Mouse (Mus musculus): Measurements from ENCODE around the gene Glt6d1. TPM values are rescaled to one million over a fixed set of nuclear protein-coding genes. Genes with fewer than 3 reads are reported as not detected.

Glt6d1 gene
- polyA plus RNA-seq, 1 experiment from 2014 or later = not detected

GRCm38 (mm10) chr2:25852626-25853025, 37.0 kb upstream of the Glt6d1 start:
- no peaks in the 10 kb centered on the region for H3K36me3 ChIP-seq (ENCODE audit: control insufficient read depth, insufficient read depth, low read length)
- no peak for ATAC-seq (ENCODE audit: insufficient number of reproducible peaks, insufficient read depth, low FRiP score, low read depth)
- H3K4me2 ChIP-seq (replicated peaks; ENCODE audit: low read depth, low read length) = no peak overlapping the region
- WGBS = 55% methylated on average over 3 of the region's 3 CpGs
- H3K27me3 ChIP-seq (ENCODE audit: control insufficient read depth, insufficient read depth, low read length) = no peaks in the 10 kb centered on the region
- no peak overlapping the region for H3K9ac ChIP-seq (replicated peaks; ENCODE audit: low read depth, low read length)
- no peak overlapping the region for H3K4me3 ChIP-seq (ENCODE audit: low read depth, low read length)
- no peaks in the 10 kb centered on the region for H3K4me1 ChIP-seq (ENCODE audit: control insufficient read depth, insufficient read depth, low read length)
- no peaks in the 10 kb centered on the region for H3K9me3 ChIP-seq (ENCODE audit: control insufficient read depth, low read depth, low read length)
- no peak overlapping the region for H3K27ac ChIP-seq (ENCODE audit: low read length)

GRCm38 (mm10) chr2:25850330-25850729, 34.7 kb upstream of the Glt6d1 start:
- 20% methylated on average over 4 of the region's 4 CpGs for WGBS
- ATAC-seq (ENCODE audit: insufficient number of reproducible peaks, insufficient read depth, low FRiP score, low read depth) = no peak

GRCm38 (mm10) chr2:25847226-25847625, 31.6 kb upstream of the Glt6d1 start, which contains the start of gene Sohlh1:
Gene Sohlh1 (minus strand): TSS chr2:25847248.
- Histone ChIP-seq H3K4me3 (ENCODE audit: low read depth, low read length) (no peak within 1 kb of the TSS), H3K9ac (replicated peaks; ENCODE audit: low read depth, low read length) (no peak within 1 kb of the TSS), H3K36me3 (ENCODE audit: control insufficient read depth, insufficient read depth, low read length) (no peaks in the 10 kb centered on the region), H3K27me3 (ENCODE audit: control insufficient read depth, insufficient read depth, low read length) (no peaks in the 10 kb centered on the region), H3K4me2 (replicated peaks; ENCODE audit: low read depth, low read length) (no peak within 1 kb of the TSS), H3K9me3 (ENCODE audit: control insufficient read depth, low read depth, low read length) (no peaks in the 10 kb centered on the region), H3K4me1 (ENCODE audit: control insufficient read depth, insufficient read depth, low read length) (no peaks in the 10 kb centered on the region), H3K27ac (ENCODE audit: low read length) (no peak within 1 kb of the TSS)
- ATAC-seq (ENCODE audit: insufficient number of reproducible peaks, insufficient read depth, low FRiP score, low read depth) = no peak
- WGBS = 75% methylated on average over 16 of the region's 16 CpGs

More at GRCm38 (mm10) chr2:25850330-25850729, 34.7 kb upstream of the Glt6d1 start:
- Histone ChIP-seq H3K4me2 (replicated peaks; ENCODE audit: low read depth, low read length) (no peak overlapping the region), H3K4me1 (ENCODE audit: control insufficient read depth, insufficient read depth, low read length) (no peaks in the 10 kb centered on the region), H3K27ac (ENCODE audit: low read length) (no peak overlapping the region), H3K36me3 (ENCODE audit: control insufficient read depth, insufficient read depth, low read length) (no peaks in the 10 kb centered on the region), H3K4me3 (ENCODE audit: low read depth, low read length) (no peak overlapping the region), H3K27me3 (ENCODE audit: control insufficient read depth, insufficient read depth, low read length) (no peaks in the 10 kb centered on the region), H3K9me3 (ENCODE audit: control insufficient read depth, low read depth, low read length) (no peaks in the 10 kb centered on the region), H3K9ac (replicated peaks; ENCODE audit: low read depth, low read length) (no peak overlapping the region)

- Histone ChIP-seq H3K27ac (ENCODE audit: low read length) (no peak overlapping the region), H3K4me1 (ENCODE audit: control insufficient read depth, insufficient read depth, low read length) (no peaks in the 10 kb centered on the region), H3K4me2 (replicated peaks; ENCODE audit: low read depth, low read length) (no peak overlapping the region), H3K4me3 (ENCODE audit: low read depth, low read length) (no peak overlapping the region), H3K36me3 (ENCODE audit: control insufficient read depth, insufficient read depth, low read length) (no peaks in the 10 kb centered on the region), H3K9ac (replicated peaks; ENCODE audit: low read depth, low read length) (no peak overlapping the region), H3K27me3 (ENCODE audit: control insufficient read depth, insufficient read depth, low read length) (no peaks in the 10 kb centered on the region), H3K9me3 (ENCODE audit: control insufficient read depth, low read depth, low read length) (no peaks in the 10 kb centered on the region)
- 69% methylated on average over 8 of the region's 8 CpGs for WGBS
- no peak for ATAC-seq (ENCODE audit: insufficient number of reproducible peaks, insufficient read depth, low FRiP score, low read depth)
These were observed 30.9 kb upstream of the Glt6d1 start for GRCm38 (mm10) chr2:25846516-25846915.

GRCm38 (mm10) chr2:25844097-25844496, 28.4 kb upstream of the Glt6d1 start:
- no peak overlapping the region for H3K9ac ChIP-seq (replicated peaks; ENCODE audit: low read depth, low read length)
- no peaks in the 10 kb centered on the region for H3K36me3 ChIP-seq (ENCODE audit: control insufficient read depth, insufficient read depth, low read length)
- H3K9me3 ChIP-seq (ENCODE audit: control insufficient read depth, low read depth, low read length) = no peaks in the 10 kb centered on the region
- H3K4me1 ChIP-seq (ENCODE audit: control insufficient read depth, insufficient read depth, low read length) = no peaks in the 10 kb centered on the region
- no peak overlapping the region for H3K4me2 ChIP-seq (replicated peaks; ENCODE audit: low read depth, low read length)
- no peaks in the 10 kb centered on the region for H3K27me3 ChIP-seq (ENCODE audit: control insufficient read depth, insufficient read depth, low read length)
- ATAC-seq (ENCODE audit: insufficient number of reproducible peaks, insufficient read depth, low FRiP score, low read depth) = no peak
- no peak overlapping the region for H3K4me3 ChIP-seq (ENCODE audit: low read depth, low read length)
- H3K27ac ChIP-seq (ENCODE audit: low read length) = no peak overlapping the region
- 90% methylated on average over 3 of the region's 3 CpGs for WGBS

GRCm38 (mm10) chr2:25842758-25843157, 27.1 kb upstream of the Glt6d1 start:
- Histone ChIP-seq H3K4me1 (ENCODE audit: control insufficient read depth, insufficient read depth, low read length) (no peaks in the 10 kb centered on the region), H3K36me3 (ENCODE audit: control insufficient read depth, insufficient read depth, low read length) (no peaks in the 10 kb centered on the region), H3K4me3 (ENCODE audit: low read depth, low read length) (no peak overlapping the region), H3K4me2 (replicated peaks; ENCODE audit: low read depth, low read length) (no peak overlapping the region), H3K27me3 (ENCODE audit: control insufficient read depth, insufficient read depth, low read length) (no peaks in the 10 kb centered on the region), H3K9me3 (ENCODE audit: control insufficient read depth, low read depth, low read length) (no peaks in the 10 kb centered on the region), H3K27ac (ENCODE audit: low read length) (no peak overlapping the region), H3K9ac (replicated peaks; ENCODE audit: low read depth, low read length) (no peak overlapping the region)
- WGBS = 76% methylated on average over 1 of the region's 1 CpGs
- ATAC-seq (ENCODE audit: insufficient number of reproducible peaks, insufficient read depth, low FRiP score, low read depth) = no peak

GRCm38 (mm10) chr2:25842161-25842560, 26.5 kb upstream of the Glt6d1 start:
- Histone ChIP-seq H3K27ac (ENCODE audit: low read length) (no peak overlapping the region), H3K4me1 (ENCODE audit: control insufficient read depth, insufficient read depth, low read length) (no peaks in the 10 kb centered on the region), H3K27me3 (ENCODE audit: control insufficient read depth, insufficient read depth, low read length) (no peaks in the 10 kb centered on the region), H3K4me2 (replicated peaks; ENCODE audit: low read depth, low read length) (no peak overlapping the region), H3K4me3 (ENCODE audit: low read depth, low read length) (no peak overlapping the region), H3K9me3 (ENCODE audit: control insufficient read depth, low read depth, low read length) (no peaks in the 10 kb centered on the region), H3K36me3 (ENCODE audit: control insufficient read depth, insufficient read depth, low read length) (no peaks in the 10 kb centered on the region), H3K9ac (replicated peaks; ENCODE audit: low read depth, low read length) (no peak overlapping the region)
- WGBS = 66% methylated on average over 4 of the region's 4 CpGs
- no peak for ATAC-seq (ENCODE audit: insufficient number of reproducible peaks, insufficient read depth, low FRiP score, low read depth)

GRCm38 (mm10) chr2:25836291-25836690, 20.6 kb upstream of the Glt6d1 start:
- no peak overlapping the region for H3K4me2 ChIP-seq (replicated peaks; ENCODE audit: low read depth, low read length)
- no peak overlapping the region for H3K9ac ChIP-seq (replicated peaks; ENCODE audit: low read depth, low read length)
- no peaks in the 10 kb centered on the region for H3K4me1 ChIP-seq (ENCODE audit: control insufficient read depth, insufficient read depth, low read length)
- ATAC-seq (ENCODE audit: insufficient number of reproducible peaks, insufficient read depth, low FRiP score, low read depth) = peak; percentile 56; the same call in 1 of the 2 replicates
- 40% methylated on average over 5 of the region's 5 CpGs for WGBS
- H3K9me3 ChIP-seq (ENCODE audit: control insufficient read depth, low read depth, low read length) = no peaks in the 10 kb centered on the region
- no peak overlapping the region for H3K27ac ChIP-seq (ENCODE audit: low read length)
- H3K4me3 ChIP-seq (ENCODE audit: low read depth, low read length) = no peak overlapping the region
- H3K36me3 ChIP-seq (ENCODE audit: control insufficient read depth, insufficient read depth, low read length) = no peaks in the 10 kb centered on the region
- H3K27me3 ChIP-seq (ENCODE audit: control insufficient read depth, insufficient read depth, low read length) = no peaks in the 10 kb centered on the region

- Histone ChIP-seq H3K36me3 (ENCODE audit: control insufficient read depth, insufficient read depth, low read length) (no peaks in the 10 kb centered on the region), H3K4me2 (replicated peaks; ENCODE audit: low read depth, low read length) (no peak overlapping the region), H3K4me1 (ENCODE audit: control insufficient read depth, insufficient read depth, low read length) (no peaks in the 10 kb centered on the region), H3K27me3 (ENCODE audit: control insufficient read depth, insufficient read depth, low read length) (no peaks in the 10 kb centered on the region), H3K4me3 (ENCODE audit: low read depth, low read length) (no peak overlapping the region), H3K9ac (replicated peaks; ENCODE audit: low read depth, low read length) (no peak overlapping the region), H3K27ac (ENCODE audit: low read length) (no peak overlapping the region), H3K9me3 (ENCODE audit: control insufficient read depth, low read depth, low read length) (no peaks in the 10 kb centered on the region)
- WGBS = 67% methylated on average over 3 of the region's 3 CpGs
- no peak for ATAC-seq (ENCODE audit: insufficient number of reproducible peaks, insufficient read depth, low FRiP score, low read depth)
These were observed 15.1 kb upstream of the Glt6d1 start for GRCm38 (mm10) chr2:25830786-25831185.
